Mouse (Mus musculus) ES-Bruce4 (cell line): Measurements from ENCODE around the gene Car5b.

Experiments used
- CTCF ChIP-seq: IDR thresholded peaks from one replicate; pipeline ENCODE4 v1.8.1; 2011; ENCODE audit warnings: low read depth, low read length
- POLR2A ChIP-seq: IDR thresholded peaks from one replicate; pipeline ENCODE4 v1.8.1; 2011; ENCODE audit warnings: low read length; ENCODE audit not compliant: insufficient read depth

GRCm38 (mm10) chrX:163987718-163988374, 40.0 kb downstream of the Car5b start:
- TF ChIP-seq CTCF: no peak
- TF ChIP-seq POLR2A: no peak
